Mouse (Mus musculus) erythroblast, embryonic 14.5 days (primary cell): Measurements from ENCODE around the gene Gna15.

Experiments
- GATA1 ChIP-seq: IDR thresholded peaks from 2 replicates; pipeline ENCODE4 v1.6.1; 2012; ENCODE audit warnings: low read length, inconsistent platforms, mixed read lengths
- TAL1 ChIP-seq: IDR thresholded peaks from 3 replicates; pipeline ENCODE4 v1.6.1; 2012; ENCODE audit warnings: low read length, inconsistent platforms, mixed read lengths

DNA sequence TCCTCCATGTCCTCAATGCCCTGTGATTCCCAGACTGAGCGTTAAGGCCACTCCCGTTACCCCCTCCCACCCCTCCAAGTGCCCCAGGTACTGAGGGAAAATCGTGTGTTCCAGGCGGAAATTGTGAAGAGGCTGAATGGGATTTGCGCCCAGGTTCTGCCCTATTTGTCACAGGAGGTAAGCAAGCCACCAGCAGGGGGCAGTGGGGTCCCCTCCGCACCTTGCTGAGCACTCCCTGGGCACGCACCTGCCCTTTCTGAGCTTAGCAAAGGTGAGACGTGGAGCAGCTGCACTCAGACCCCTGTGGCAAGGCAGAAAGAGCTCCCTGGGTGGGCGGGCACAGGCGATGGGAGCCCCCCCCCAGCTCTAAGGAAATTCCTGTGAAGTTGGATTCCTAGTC, 40.7 kb upstream of the Gna15 start:
- TF ChIP-seq TAL1 (no peak), GATA1 (no peak)
